Mouse (Mus musculus): ENCODE measurements around the gene Spint1. TPM values are rescaled to one million over a fixed set of nuclear protein-coding genes. Genes with fewer than 3 reads are reported as not detected.

Gene Spint1
- total RNA-seq, 2 experiments from 2014 or later: 0.10 TPM; not detected in 1

- DNase-seq: no peak
Observed at GRCm38 (mm10) chr2:119293776-119294390, 56.7 kb downstream of the Spint1 start.

DNA sequence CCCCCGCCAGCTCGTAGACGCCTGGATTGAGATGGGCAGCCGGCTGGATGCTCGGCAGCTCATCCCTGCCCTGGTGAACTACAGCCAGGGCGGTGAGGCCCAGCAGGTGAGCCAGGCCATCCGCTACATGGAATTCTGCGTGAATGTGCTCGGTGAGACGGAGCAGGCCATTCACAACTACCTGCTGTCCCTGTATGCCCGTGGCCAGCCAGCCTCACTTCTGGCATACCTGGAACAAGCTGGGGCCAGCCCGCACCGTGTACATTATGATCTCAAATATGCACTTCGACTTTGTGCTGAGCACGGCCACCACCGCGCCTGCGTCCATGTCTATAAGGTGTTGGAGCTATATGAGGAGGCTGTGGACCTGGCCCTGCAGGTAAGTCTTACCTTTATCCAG is 57.2 kb downstream of the Spint1 start:
- DNase-seq: no peak

DNA sequence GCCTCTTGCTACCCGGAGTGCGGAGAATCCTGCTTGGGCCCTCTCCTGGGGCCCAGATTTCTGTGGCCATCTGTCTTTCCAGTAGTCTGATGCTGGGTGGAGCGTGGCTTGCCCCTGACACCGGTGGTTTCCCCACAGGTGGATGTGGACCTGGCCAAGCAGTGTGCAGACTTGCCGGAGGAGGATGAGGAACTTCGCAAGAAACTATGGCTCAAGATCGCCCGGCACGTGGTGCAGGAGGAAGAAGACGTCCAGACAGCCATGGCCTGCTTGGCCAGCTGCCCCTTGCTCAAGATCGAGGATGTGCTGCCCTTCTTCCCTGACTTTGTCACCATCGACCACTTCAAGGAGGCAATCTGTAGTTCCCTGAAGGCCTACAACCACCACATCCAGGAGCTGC is 59.6 kb downstream of the Spint1 start:
- no peak for DNase-seq

DNA sequence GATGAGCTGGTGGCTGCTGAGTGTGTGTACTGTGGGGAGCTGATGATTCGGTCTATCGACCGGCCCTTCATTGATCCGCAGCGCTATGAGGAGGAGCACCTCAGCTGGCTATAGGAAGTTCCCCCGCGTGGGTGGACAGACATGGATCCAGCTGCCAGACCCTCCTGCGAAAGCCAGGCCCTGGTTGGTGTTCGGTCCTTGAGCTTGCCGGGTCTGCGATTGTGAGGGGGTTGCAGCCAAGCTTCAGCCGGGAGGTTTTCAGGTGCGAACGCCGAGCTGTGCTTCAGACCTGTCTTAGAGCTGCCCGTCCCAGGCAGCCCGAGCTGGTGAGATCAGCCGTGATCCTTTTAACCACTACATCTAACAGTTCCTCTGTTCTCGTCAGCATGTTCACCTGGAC is 60.3 kb downstream of the Spint1 start:
- no peak for DNase-seq

GRCm38 (mm10) chr2:119298330-119298729 is 61.2 kb downstream of the Spint1 start:
- DNase-seq: no peak

DNA sequence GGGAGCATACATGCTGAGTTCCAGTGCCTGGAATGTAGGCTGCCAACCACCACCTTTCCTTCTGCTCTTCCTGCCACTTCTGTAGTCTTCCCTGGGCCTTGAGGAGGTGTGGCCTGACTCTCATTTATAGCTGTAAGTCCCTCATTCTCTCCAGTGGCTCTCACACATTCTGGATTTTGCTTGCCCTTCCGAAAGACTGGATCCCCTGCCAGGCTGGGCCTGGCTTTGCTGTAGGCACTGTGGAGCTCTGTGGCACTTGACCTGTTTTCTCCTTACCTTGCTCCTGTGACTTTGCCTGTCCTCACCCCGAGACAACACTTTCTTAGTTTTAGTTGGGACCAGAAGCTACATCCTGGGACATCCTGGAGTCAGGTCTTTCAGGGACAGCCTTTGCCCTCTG is 61.7 kb downstream of the Spint1 start:
- DNase-seq: no peak

Other genes with a start within 250 kb of the Spint1 start
- 1 to 10 TPM; 3.7 to 4.8 TPM for gene Ccdc32, start 208.0 kb upstream of the Spint1 start, total RNA-seq (2021)
- 1 to 10 TPM; 2.4 to 2.5 TPM for gene Rpusd2, start 202.6 kb upstream of the Spint1 start, total RNA-seq (2021)
- gene Knl1, start 190.2 kb upstream of the Spint1 start, total RNA-seq (2021): under 1 TPM; 0.28 to 0.88 TPM
- 1 to 10 TPM in 1 of 2 experiments, under 1 TPM in 1; 0.78 to 1.2 TPM for gene Rad51, start 124.6 kb upstream of the Spint1 start, total RNA-seq (2021)
- gene Rmdn3, start 80.3 kb upstream of the Spint1 start, total RNA-seq (2021): 1 to 10 TPM; 5.7 to 9.2 TPM
- not detected for gene Gchfr, start 69.6 kb upstream of the Spint1 start, total RNA-seq (2021)
- gene Gm14137, start 62.9 kb upstream of the Spint1 start, total RNA-seq (2021): not detected
- 10 to 100 TPM; 10.5 to 11.7 TPM for gene Zfyve19, start 28.7 kb upstream of the Spint1 start, total RNA-seq (2021)
- 1 to 10 TPM; 6.4 to 7.1 TPM for gene Dnajc17, start 28.6 kb upstream of the Spint1 start, total RNA-seq (2021)
- gene Ppp1r14d, start 7.5 kb upstream of the Spint1 start, total RNA-seq (2021): not detected
- gene Rhov, start 33.9 kb downstream of the Spint1 start, total RNA-seq (2021): not detected
- 1 to 10 TPM; 7.8 to 8.1 TPM for gene Vps18, start 51.4 kb downstream of the Spint1 start, total RNA-seq (2021)
- 1 to 10 TPM; 3.2 to 4.5 TPM for gene Dll4, start 88.4 kb downstream of the Spint1 start, total RNA-seq (2021)
- 10 to 100 TPM; 14.2 to 69.5 TPM for gene Chac1, start 113.9 kb downstream of the Spint1 start, total RNA-seq (2021)
- 10 to 100 TPM in 1 of 2 experiments, 1 to 10 TPM in 1; 9.5 to 12.5 TPM for gene Ino80, start 240.3 kb downstream of the Spint1 start, total RNA-seq (2021)

Data from gastrocnemius, postnatal 25 days (tissue).